Mouse (Mus musculus): ENCODE measurements at regions not wholly inside any gene's neighbourhood (a gene's known extent, or its start where the extent isn't known, plus 50 kb on each side); places are given as distances from the start of the nearest gene placed in this dataset.

DNA sequence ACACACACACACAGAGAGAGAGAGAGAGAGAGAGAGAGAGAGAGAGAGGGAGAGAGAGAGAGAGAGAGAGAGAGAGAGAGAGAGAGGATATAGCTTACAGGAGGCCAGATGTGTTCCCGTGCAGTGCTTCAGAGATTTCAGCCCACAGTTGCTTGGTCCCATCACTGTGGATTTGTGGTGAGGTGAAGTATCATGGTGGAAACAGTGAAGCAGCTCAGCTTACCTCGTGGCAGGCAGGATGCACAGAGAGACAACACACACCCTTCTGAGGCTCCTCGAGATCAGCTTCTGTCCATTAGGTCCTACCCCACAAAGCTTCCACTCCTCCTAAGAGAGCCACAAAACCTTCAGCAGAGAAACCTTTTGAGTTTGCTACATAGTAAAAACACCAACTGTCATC lies 261.1 kb downstream of the Uaca start:
- peak; percentile 37 for DNase-seq (ENCODE audit: extremely low read depth)
- no peak overlapping the region for H3K4me2 ChIP-seq (ENCODE audit: insufficient read depth, low read depth, poor library complexity, severe bottlenecking)
- H3K4me1 ChIP-seq (ENCODE audit: control insufficient read depth in 1 of 2, insufficient read depth in 2 of 2): peaks cover 29 to 57% of the 10 kb centered on the region in 2 experiments
- peaks cover 7% of the 10 kb centered on the region for H3K27me3 ChIP-seq (replicated peaks)
- H3K27ac ChIP-seq (ENCODE audit: insufficient read depth, low read depth): no peak overlapping the region
- dilution Hi-C loops (cut with MboI; ENCODE audit: extremely low pct_ligation_motif_present, extremely low pct_unique_long_range_greater_than_20kb, low sequenced_read_pairs) (no loop called here), in situ Hi-C loops (cut with MboI; ENCODE audit: low pct_ligation_motif_present, low pct_unique_long_range_greater_than_20kb, low sequenced_read_pairs) (loop anchor here (25.0 kb wide), 1 partner anchor 232 kb away; no protein-coding TSS in a partner anchor)
- H3K79me2 ChIP-seq (replicated peaks; ENCODE audit: control insufficient read depth, extremely low read depth, insufficient read depth, poor library complexity, severe bottlenecking): no peaks in the 10 kb centered on the region
- TF ChIP-seq CTCF (conservative IDR thresholded peaks at IDR 0.05 in 1 of 2, IDR thresholded peaks at IDR 0.05 in 1 of 2; ENCODE audit: low read depth in 2 of 2, low read length in 2 of 2) (no peak), JUN (IDR thresholded peaks at IDR 0.05; ENCODE audit: insufficient read depth, low read depth, low read length) (no peak), TCF12 (IDR thresholded peaks at IDR 0.05; ENCODE audit: low read depth, low read length) (no peak), GABPA (IDR thresholded peaks at IDR 0.05; ENCODE audit: insufficient replicate concordance, low read depth, low read length) (no peak), USF2 (conservative IDR thresholded peaks at IDR 0.05; ENCODE audit: low read depth, low read length) (no peak), ZC3H11A (IDR thresholded peaks at IDR 0.05; ENCODE audit: low read depth, low read length) (no peak), MEF2A (IDR thresholded peaks at IDR 0.05; ENCODE audit: borderline replicate concordance, low read depth, low read length) (no peak), ELF1 (IDR thresholded peaks at IDR 0.05; ENCODE audit: low read depth, low read length) (no peak), MAX (IDR thresholded peaks at IDR 0.05; ENCODE audit: low read length) (no peak), MYC (IDR thresholded peaks at IDR 0.05; ENCODE audit: low read depth, low read length) (no peak), SIN3A (IDR thresholded peaks at IDR 0.05; ENCODE audit: low read length) (no peak), SMC3 (IDR thresholded peaks at IDR 0.05; ENCODE audit: low read depth, low read length) (no peak), RCOR1 (conservative IDR thresholded peaks at IDR 0.05; ENCODE audit: low read depth, low read length) (no peak), IRF4 (IDR thresholded peaks at IDR 0.05; ENCODE audit: low read depth, low read length) (no peak), NRF1 (IDR thresholded peaks at IDR 0.05; ENCODE audit: low read depth, low read length) (no peak), USF1 (IDR thresholded peaks at IDR 0.05; ENCODE audit: low read depth, low read length) (no peak), RAD21 (IDR thresholded peaks at IDR 0.05; ENCODE audit: low read depth, low read length) (no peak), PAX5 (IDR thresholded peaks at IDR 0.05; ENCODE audit: low read length) (no peak), MXI1 (IDR thresholded peaks at IDR 0.05; ENCODE audit: low read depth, low read length) (no peak)
- H3K9me3 ChIP-seq (replicated peaks; ENCODE audit: low read length): peaks cover 25% of the 10 kb centered on the region
- no peak overlapping the region for H3K4me3 ChIP-seq (replicated peaks in 1 of 3; ENCODE audit: low read depth in 2 of 3, low read length in 2 of 3, poor library complexity in 1 of 3)
- no peak overlapping the region for H3K9ac ChIP-seq (ENCODE audit: insufficient read depth, low read depth)
- H3K36me3 ChIP-seq (replicated peaks in 1 of 2; ENCODE audit: control insufficient read depth in 1 of 2, insufficient read depth in 1 of 2, low read length in 1 of 2): no peaks in the 10 kb centered on the region

DNA sequence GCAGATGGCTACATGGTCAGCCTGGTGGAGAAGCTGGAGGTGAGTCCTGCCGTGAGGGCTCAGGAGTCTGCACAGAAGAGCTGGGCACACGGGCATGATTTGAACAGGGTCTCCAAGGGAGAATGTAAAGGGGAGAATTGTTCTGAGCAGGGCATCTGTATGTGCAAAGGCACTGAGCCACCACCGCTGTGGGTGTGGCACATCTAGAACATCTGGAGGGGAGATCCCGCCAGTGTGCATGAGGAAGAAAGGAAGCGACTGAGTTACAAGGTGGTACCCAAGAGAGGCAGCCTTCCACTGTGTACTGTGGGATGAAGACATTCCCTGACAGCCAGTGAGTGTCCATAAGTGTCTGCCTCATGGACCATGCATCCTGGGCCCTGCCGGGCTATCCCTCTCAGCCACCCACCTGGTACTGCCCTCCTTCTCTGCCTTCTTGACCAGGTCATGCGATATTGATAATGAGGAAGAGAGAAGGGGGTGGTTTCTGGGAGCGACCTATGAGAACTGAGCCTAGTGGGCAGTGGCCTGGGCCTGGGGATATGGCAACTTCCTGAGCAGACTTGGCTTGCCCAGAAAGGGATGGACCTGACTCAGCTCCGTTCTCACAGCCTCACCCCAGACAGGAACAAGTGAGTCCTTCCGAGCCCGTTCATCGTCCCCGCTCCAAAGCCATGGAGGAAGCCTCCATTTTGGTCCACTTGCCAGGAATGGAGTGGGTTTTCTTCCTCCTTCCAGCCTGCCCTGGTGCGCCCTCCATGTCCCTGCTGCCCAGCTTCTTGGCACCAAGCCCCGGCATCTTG lies 261.8 kb downstream of the Uaca start:
- Histone ChIP-seq H3K9ac (ENCODE audit: insufficient read depth, low read depth) (no peak overlapping the region), H3K27ac (ENCODE audit: insufficient read depth, low read depth) (no peak overlapping the region), H3K27me3 (replicated peaks) (peaks cover 7% of the 10 kb centered on the region), H3K4me3 (replicated peaks in 1 of 3; ENCODE audit: low read depth in 2 of 3, low read length in 2 of 3, poor library complexity in 1 of 3) (peak overlapping the region in 1 of 3 experiments; percentile 41), H3K36me3 (replicated peaks in 1 of 2; ENCODE audit: control insufficient read depth in 1 of 2, insufficient read depth in 1 of 2, low read length in 1 of 2) (no peaks in the 10 kb centered on the region), H3K4me2 (ENCODE audit: insufficient read depth, low read depth, poor library complexity, severe bottlenecking) (peak overlapping the region; percentile 9; the same call in 1 of the 2 replicates), H3K4me1 (ENCODE audit: control insufficient read depth in 1 of 2, insufficient read depth in 2 of 2) (peaks cover 29 to 57% of the 10 kb centered on the region in 2 experiments), H3K79me2 (replicated peaks; ENCODE audit: control insufficient read depth, extremely low read depth, insufficient read depth, poor library complexity, severe bottlenecking) (no peaks in the 10 kb centered on the region), H3K9me3 (replicated peaks; ENCODE audit: low read length) (peaks cover 24% of the 10 kb centered on the region)
- in situ Hi-C loops (cut with MboI; ENCODE audit: low pct_ligation_motif_present, low pct_unique_long_range_greater_than_20kb, low sequenced_read_pairs): loop anchor here (25.0 kb wide), 1 partner anchor 231 kb away; no protein-coding TSS in a partner anchor
- TF ChIP-seq UBTF (IDR thresholded peaks at IDR 0.05; ENCODE audit: low read depth, low read length) (no peak), PAX5 (IDR thresholded peaks at IDR 0.05; ENCODE audit: low read length) (no peak), ELF1 (IDR thresholded peaks at IDR 0.05; ENCODE audit: low read depth, low read length) (no peak), BHLHE40 (IDR thresholded peaks at IDR 0.05; ENCODE audit: low read depth, low read length) (no peak), CHD1 (IDR thresholded peaks at IDR 0.05; ENCODE audit: low read depth, low read length) (no peak), MAX (IDR thresholded peaks at IDR 0.05; ENCODE audit: low read length) (no peak), HCFC1 (IDR thresholded peaks at IDR 0.05; ENCODE audit: low read depth, low read length) (no peak), POLR2A (IDR thresholded peaks at IDR 0.05; ENCODE audit: low read depth, low read length) (no peak), TBP (conservative IDR thresholded peaks at IDR 0.05; ENCODE audit: low read depth, low read length) (no peak), SIN3A (IDR thresholded peaks at IDR 0.05; ENCODE audit: low read length) (no peak), ZMIZ1 (IDR thresholded peaks at IDR 0.05; ENCODE audit: low read depth, low read length) (no peak), RAD21 (IDR thresholded peaks at IDR 0.05; ENCODE audit: low read depth, low read length) (no peak), MXI1 (IDR thresholded peaks at IDR 0.05; ENCODE audit: low read depth, low read length) (no peak), ZNF384 (IDR thresholded peaks at IDR 0.05; ENCODE audit: low read depth, low read length) (no peak), TCF12 (IDR thresholded peaks at IDR 0.05; ENCODE audit: low read depth, low read length) (no peak), JUN (IDR thresholded peaks at IDR 0.05; ENCODE audit: insufficient read depth, low read depth, low read length) (no peak), MAZ (IDR thresholded peaks at IDR 0.05; ENCODE audit: low read depth, low read length) (no peak), JUND (conservative IDR thresholded peaks at IDR 0.05; ENCODE audit: low read depth, low read length) (no peak), NELFE (IDR thresholded peaks at IDR 0.05; ENCODE audit: low read depth, low read length) (no peak), EP300 (IDR thresholded peaks at IDR 0.05; ENCODE audit: low read length) (no peak)
- peak; percentile 68 for DNase-seq (ENCODE audit: extremely low read depth)
- dilution Hi-C loops (cut with MboI; ENCODE audit: extremely low pct_ligation_motif_present, extremely low pct_unique_long_range_greater_than_20kb, low sequenced_read_pairs): no loop called here
